Mouse (Mus musculus): ENCODE results near the gene Sema4a. TPM values are rescaled to one million over a fixed set of nuclear protein-coding genes. Genes with fewer than 3 reads are reported as not detected.

The Sema4a gene
- polyA plus RNA-seq, 1 experiment from 2014 or later = 2.1 TPM

DNA sequence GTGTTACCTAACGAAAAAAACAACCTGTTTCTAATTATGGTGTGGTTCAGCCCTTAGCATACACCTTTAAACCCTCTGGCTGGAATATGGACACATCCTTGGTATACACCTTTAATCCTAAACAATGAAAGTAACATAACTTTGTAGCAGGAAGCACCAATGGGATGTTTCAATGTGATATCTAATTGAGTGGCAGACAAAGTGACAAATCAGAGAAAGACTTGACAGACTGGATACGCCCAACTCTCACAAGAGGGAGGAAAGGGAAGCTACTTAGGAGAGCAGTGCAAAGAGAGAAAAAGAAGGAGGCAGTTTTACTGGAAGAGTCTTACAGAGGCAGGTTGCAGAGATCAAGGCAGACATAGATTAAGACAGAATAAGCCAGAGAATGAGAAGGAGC is 8.5 kb upstream of the Sema4a start:
- 75% methylated on average over 2 of the region's 2 CpGs for WGBS
- no peak for ATAC-seq (replicated peaks; ENCODE audit: insufficient number of reproducible peaks, insufficient read depth, low FRiP score, low read depth)
- H3K36me3 ChIP-seq = no peaks in the 10 kb centered on the region

DNA sequence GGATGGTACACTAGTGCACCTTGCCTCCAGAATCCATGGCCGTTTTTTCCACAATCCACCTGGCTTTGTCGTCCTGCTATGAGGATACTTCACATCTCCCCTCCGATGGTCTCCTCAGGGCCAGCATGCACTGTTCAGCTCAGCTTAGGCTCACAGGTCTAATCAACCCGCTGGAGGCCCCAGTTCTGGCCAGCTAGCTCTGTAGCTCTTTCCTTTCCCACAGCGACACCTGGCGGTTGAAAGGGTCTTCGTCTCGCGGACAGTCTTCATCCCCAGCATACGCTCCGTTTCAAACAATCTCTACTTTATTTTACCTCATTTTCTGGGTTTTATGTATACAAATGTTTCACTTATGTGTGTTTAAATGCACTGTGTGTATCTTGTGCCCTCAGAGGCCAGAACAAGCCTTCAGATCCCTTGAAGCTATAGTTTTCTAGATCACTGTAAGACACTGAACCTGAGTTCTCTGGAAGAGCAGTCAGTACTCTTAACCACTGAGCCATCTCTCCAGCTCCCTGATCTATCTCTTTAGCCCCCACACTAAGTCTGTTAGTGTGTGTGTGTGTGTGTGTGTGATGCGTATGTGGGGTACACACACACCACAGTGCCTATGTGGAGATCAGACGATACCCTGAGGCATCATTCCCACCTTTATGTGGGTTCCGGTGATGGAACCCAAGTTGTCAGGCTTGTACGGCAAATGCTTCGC is 6.3 kb upstream of the Sema4a start:
- H3K4me1 ChIP-seq (replicated peaks) = peaks cover 3% of the 10 kb centered on the region
- WGBS = 25% methylated on average over 16 of the region's 16 CpGs
- no peaks in the 10 kb centered on the region for H3K9me3 ChIP-seq (replicated peaks)
- H3K4me3 ChIP-seq = no peak overlapping the region
- no peak overlapping the region for H3K4me2 ChIP-seq
- no peak overlapping the region for H3K27ac ChIP-seq
- no peaks in the 10 kb centered on the region for H3K36me3 ChIP-seq
- peak overlapping the region; percentile 3; the same call in 1 of the 2 replicates for H3K9ac ChIP-seq
- H3K27me3 ChIP-seq = 0 out of 2 replicates have a peak, but pooled peaks cover 5% of the 10 kb centered on the region
- ATAC-seq (replicated peaks; ENCODE audit: insufficient number of reproducible peaks, insufficient read depth, low FRiP score, low read depth) = peak; percentile 87

More for the DNA sequence above, 8.5 kb upstream of the Sema4a start:
- Histone ChIP-seq H3K9me3 (replicated peaks) (no peaks in the 10 kb centered on the region), H3K4me2 (no peak overlapping the region), H3K27me3 (0 out of 2 replicates have a peak, but pooled peaks cover 5% of the 10 kb centered on the region), H3K9ac (no peak overlapping the region), H3K4me1 (replicated peaks) (peaks cover 3% of the 10 kb centered on the region), H3K27ac (no peak overlapping the region), H3K4me3 (no peak overlapping the region)

DNA sequence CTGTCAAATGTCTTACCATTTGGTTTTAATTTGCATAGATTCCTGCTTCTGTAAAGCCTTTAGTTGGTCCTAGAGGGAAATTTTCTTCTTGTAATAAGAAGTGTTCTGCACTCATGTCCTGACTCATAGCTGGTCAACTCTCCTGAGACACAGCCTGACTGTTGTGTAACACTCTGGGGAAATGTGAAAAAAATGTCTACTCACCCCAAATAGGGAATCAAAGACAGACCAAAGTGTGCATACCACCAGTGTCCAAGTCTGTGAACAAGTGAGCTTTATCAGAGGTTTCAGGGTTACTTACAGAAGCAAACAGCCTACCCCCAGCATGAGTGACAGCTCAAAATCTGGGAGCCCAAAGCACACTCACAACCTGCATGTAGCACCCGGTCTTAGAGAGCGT is 4.1 kb upstream of the Sema4a start:
- Histone ChIP-seq H3K9me3 (replicated peaks) (no peaks in the 10 kb centered on the region), H3K9ac (no peak overlapping the region), H3K27ac (no peak overlapping the region), H3K4me3 (no peak overlapping the region), H3K36me3 (no peaks in the 10 kb centered on the region), H3K4me1 (replicated peaks) (peaks cover 10% of the 10 kb centered on the region), H3K27me3 (peaks cover 16% of the 10 kb centered on the region), H3K4me2 (no peak overlapping the region)
- WGBS = 67% methylated on average over 2 of the region's 2 CpGs
- ATAC-seq (replicated peaks; ENCODE audit: insufficient number of reproducible peaks, insufficient read depth, low FRiP score, low read depth) = no peak

DNA sequence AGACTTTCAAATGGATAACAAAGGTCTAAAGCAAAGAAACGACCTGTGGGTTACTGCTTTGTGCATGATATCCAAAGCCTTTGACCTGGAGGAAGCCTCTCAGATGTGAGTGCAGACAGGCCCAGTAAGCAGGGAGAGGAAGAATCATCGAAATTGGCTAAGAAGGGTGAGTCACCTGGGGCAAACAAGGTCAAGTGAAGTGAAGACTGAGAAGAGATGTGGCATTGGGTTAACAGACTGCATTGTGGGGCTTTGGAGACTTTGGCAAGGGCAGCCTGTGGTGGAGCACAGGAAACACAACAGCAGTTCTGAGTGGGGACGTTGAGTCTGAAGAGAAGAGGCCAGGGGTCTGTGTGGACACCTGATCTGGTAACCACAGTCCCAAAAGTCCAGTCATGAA is 3.4 kb upstream of the Sema4a start:
- Histone ChIP-seq H3K36me3 (no peaks in the 10 kb centered on the region), H3K27me3 (peaks cover 23% of the 10 kb centered on the region), H3K9me3 (replicated peaks) (no peaks in the 10 kb centered on the region), H3K27ac (no peak overlapping the region), H3K4me2 (no peak overlapping the region), H3K4me3 (no peak overlapping the region), H3K9ac (no peak overlapping the region), H3K4me1 (replicated peaks) (peaks cover 10% of the 10 kb centered on the region)
- ATAC-seq (replicated peaks; ENCODE audit: insufficient number of reproducible peaks, insufficient read depth, low FRiP score, low read depth) = no peak
- WGBS = 47% methylated on average over 3 of the region's 3 CpGs

DNA sequence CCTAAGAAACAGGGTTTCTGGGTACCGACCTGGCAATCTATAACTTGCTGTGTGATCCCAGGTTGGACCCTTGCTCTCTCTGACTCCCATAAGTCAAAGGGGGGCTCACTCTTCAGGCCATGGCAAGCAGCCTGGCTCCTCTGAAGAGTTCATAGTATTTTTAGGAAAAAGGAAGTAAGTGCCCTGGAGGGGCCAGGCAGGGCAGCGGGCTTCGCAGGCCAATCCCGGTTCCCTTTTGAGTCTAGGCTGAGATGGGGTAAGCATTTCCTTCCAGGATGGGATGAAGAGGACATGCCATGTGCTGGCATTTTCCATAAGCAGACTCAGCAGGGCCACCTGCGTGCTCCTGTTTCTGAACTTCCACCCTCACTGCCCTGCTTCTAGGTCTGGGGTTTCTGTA is 953 bp downstream of the Sema4a start:
- Histone ChIP-seq H3K9me3 (replicated peaks) (no peaks in the 10 kb centered on the region), H3K27me3 (peaks cover 48% of the 10 kb centered on the region), H3K27ac (no peak overlapping the region), H3K36me3 (no peaks in the 10 kb centered on the region), H3K9ac (no peak overlapping the region), H3K4me2 (no peak overlapping the region), H3K4me3 (no peak overlapping the region), H3K4me1 (replicated peaks) (peaks cover 13% of the 10 kb centered on the region)
- no peak for ATAC-seq (replicated peaks; ENCODE audit: insufficient number of reproducible peaks, insufficient read depth, low FRiP score, low read depth)
- WGBS = 79% methylated on average over 5 of the region's 5 CpGs

DNA sequence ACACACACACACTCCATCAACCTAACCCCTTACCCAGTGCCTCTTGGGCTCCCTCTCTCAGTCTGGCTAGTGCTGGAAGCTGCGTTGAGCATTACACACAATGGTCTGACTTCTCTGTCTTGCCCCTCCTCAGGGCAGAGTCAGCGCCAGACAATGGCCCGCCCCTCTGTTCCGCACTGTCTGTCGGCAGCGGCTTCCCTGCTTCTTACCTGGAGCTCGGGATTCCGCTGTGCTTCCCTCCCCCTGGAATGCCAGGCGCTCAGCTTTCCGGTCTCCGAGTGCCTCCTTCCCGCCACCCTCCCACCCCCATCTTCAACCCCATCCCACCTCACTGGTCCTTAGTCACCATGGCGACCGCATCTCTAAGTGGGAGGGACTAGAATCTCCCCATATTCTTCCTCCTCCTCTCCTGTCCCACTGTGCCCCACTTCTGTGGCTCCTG is 2.2 kb downstream of the Sema4a start:
- ATAC-seq (replicated peaks; ENCODE audit: insufficient number of reproducible peaks, insufficient read depth, low FRiP score, low read depth) = no peak
- 3% methylated on average over 14 of the region's 14 CpGs for WGBS
- Histone ChIP-seq H3K9me3 (replicated peaks) (no peaks in the 10 kb centered on the region), H3K9ac (no peak overlapping the region), H3K27me3 (peaks cover 49% of the 10 kb centered on the region), H3K4me2 (0 out of 2 replicates have a peak overlapping the region, but pooled peaks have one; percentile 15), H3K36me3 (no peaks in the 10 kb centered on the region), H3K4me1 (replicated peaks) (peaks cover 14% of the 10 kb centered on the region), H3K27ac (no peak overlapping the region), H3K4me3 (no peak overlapping the region)

DNA sequence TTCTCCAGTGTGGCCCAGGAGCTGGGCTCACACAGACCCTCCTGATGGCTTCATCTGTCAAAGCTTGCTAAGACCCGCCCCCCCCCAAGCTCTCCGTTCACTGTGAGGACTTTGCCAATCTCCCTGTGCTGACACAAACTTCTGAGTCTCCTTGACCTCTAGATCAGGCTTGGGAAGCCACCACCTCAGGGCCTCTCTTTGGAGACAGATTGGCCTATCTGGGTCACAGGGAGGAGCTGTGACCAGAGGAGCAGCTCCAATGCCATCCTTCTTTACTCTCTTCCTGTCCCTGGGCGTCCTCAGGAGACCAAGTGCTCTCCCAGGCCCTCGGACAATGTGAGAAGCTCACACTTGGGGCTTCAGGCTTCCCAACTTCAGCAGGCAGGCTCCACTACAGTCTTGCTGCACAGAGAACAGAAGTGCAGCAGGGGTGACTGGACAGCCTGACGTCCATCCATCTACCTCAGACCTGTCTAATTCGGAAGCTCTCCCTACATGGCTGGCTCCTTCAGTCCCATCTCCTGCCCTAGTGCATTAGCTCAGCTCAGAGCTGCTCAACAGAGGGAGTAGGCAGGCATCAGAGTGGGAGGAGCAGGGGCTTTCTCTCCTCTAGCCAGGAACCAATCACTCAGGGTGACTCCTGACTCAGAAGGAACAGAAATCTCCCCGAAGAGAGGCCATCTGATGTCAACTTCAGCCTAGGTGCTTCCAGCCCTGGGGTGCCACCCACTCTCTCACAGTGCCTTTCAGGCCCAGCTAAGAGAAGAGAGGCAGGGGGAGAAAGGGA is 4.0 kb downstream of the Sema4a start:
- no peak overlapping the region for H3K4me3 ChIP-seq
- 62% methylated on average over 7 of the region's 7 CpGs for WGBS
- no peak overlapping the region for H3K4me2 ChIP-seq
- H3K9me3 ChIP-seq (replicated peaks) = no peaks in the 10 kb centered on the region
- H3K36me3 ChIP-seq = no peaks in the 10 kb centered on the region
- H3K27me3 ChIP-seq = peaks cover 65% of the 10 kb centered on the region
- H3K27ac ChIP-seq = no peak overlapping the region
- ATAC-seq (replicated peaks; ENCODE audit: insufficient number of reproducible peaks, insufficient read depth, low FRiP score, low read depth) = no peak
- H3K9ac ChIP-seq = no peak overlapping the region
- H3K4me1 ChIP-seq (replicated peaks) = peaks cover 16% of the 10 kb centered on the region

DNA sequence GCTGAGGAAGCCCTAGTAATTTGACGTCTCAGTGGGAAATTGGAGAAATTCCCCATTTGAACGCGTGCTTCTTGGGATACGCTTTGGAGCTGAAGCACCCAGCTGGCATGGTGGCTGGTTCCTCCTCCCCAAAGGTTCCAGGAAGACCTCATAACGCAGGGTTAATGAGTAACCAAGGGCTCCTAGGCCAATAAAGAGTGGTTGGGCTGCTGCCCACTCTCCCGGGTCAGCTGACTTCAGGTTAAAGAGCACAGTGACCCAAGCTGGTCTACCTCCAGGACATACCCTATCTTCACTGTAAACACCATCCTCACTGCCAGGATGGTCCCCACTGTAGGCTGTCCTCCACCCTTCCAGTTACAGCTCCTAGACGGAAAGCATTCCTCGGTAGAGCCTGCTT is 4.7 kb downstream of the Sema4a start:
- no peak overlapping the region for H3K27ac ChIP-seq
- WGBS = 86% methylated on average over 8 of the region's 8 CpGs
- no peak overlapping the region for H3K4me2 ChIP-seq
- H3K4me3 ChIP-seq = no peak overlapping the region
- peaks cover 69% of the 10 kb centered on the region for H3K27me3 ChIP-seq
- peaks cover 13% of the 10 kb centered on the region for H3K4me1 ChIP-seq (replicated peaks)
- H3K36me3 ChIP-seq = no peaks in the 10 kb centered on the region
- no peak for ATAC-seq (replicated peaks; ENCODE audit: insufficient number of reproducible peaks, insufficient read depth, low FRiP score, low read depth)
- no peak overlapping the region for H3K9ac ChIP-seq
- H3K9me3 ChIP-seq (replicated peaks) = no peaks in the 10 kb centered on the region

DNA sequence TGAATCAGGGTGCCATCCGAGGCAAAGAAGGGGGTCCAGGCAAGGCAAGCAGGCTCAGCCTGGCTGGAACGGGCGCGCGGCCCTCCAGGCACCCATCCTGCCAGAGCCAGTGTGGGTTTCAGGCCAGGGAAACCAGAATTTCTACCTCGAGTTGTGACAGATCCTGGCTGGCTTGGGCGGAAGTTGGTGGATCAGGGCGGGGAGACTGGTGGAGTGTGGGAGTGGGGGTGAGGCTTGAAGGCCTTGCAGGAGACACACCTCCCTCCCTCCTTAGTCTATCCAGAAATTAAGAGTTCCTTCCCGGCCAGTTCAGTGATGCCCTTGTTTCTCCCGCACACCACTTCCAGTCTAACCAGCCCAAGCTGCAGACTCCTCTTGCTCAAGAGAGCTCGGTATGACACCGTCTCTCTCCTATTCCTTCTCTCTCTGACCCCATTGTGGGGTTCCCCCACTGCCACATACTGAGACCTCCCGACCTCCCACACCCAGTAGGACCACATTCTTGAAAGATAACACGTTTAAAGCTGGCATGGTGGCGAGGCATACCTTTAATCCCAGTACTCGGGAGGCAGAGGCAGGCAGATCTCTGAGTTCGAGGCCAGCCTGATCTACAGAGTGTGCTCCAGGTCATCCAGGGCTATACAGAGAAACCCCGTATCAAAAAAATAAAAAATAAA is 5.3 kb downstream of the Sema4a start:
- Histone ChIP-seq H3K4me1 (replicated peaks) (peaks cover 8% of the 10 kb centered on the region), H3K4me2 (no peak overlapping the region), H3K9ac (no peak overlapping the region), H3K36me3 (no peaks in the 10 kb centered on the region), H3K9me3 (replicated peaks) (no peaks in the 10 kb centered on the region), H3K27me3 (peaks cover 64% of the 10 kb centered on the region), H3K27ac (no peak overlapping the region), H3K4me3 (no peak overlapping the region)
- no peak for ATAC-seq (replicated peaks; ENCODE audit: insufficient number of reproducible peaks, insufficient read depth, low FRiP score, low read depth)
- WGBS = 68% methylated on average over 18 of the region's 18 CpGs

DNA sequence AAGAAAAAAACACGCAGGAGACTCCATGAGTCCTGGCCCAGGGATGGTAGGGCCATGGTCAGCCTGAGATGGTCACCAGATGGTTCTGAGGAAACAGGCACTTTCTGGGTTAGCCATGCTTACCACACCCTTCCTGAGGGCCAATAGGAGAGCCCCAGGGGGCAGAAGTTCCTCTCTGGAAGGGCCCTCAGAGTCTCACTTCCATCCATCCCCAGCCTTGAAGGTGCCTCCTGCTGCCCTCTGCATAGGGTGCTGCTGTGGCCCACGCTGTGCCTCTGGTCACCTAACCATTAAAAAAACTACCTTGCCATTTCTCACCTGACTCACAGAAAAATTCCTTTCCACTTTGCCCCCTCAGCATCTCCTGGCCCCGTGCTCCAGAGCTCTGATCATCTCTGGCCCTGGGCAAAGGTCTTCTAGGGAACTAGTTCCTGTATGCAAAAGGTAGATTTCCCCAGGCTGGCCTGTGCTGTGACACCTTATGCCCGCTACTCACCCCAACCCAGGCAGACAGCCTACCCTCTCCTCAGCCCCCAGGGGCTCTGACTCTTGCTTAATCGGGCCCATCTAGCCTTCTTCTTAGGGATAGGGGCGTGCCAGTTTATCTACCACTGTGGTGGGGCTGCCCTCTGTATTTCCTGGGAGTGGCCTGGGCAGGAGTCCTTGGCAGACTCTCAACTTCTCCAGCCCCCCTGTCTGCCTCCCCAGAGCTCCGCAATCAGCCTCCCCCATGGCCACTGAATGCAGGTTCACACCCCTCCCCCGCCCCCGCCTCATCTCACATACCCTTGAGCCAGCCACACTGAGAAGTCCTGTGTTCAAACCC is 6.0 kb downstream of the Sema4a start:
- 38% methylated on average over 9 of the region's 9 CpGs for WGBS
- no peak overlapping the region for H3K27ac ChIP-seq
- H3K27me3 ChIP-seq = peaks cover 60% of the 10 kb centered on the region
- no peak for ATAC-seq (replicated peaks; ENCODE audit: insufficient number of reproducible peaks, insufficient read depth, low FRiP score, low read depth)
- peaks cover 8% of the 10 kb centered on the region for H3K4me1 ChIP-seq (replicated peaks)
- H3K36me3 ChIP-seq = no peaks in the 10 kb centered on the region
- H3K9ac ChIP-seq = no peak overlapping the region
- H3K4me3 ChIP-seq = no peak overlapping the region
- H3K4me2 ChIP-seq = 0 out of 2 replicates have a peak overlapping the region, but pooled peaks have one; percentile 1
- H3K9me3 ChIP-seq (replicated peaks) = no peaks in the 10 kb centered on the region

DNA sequence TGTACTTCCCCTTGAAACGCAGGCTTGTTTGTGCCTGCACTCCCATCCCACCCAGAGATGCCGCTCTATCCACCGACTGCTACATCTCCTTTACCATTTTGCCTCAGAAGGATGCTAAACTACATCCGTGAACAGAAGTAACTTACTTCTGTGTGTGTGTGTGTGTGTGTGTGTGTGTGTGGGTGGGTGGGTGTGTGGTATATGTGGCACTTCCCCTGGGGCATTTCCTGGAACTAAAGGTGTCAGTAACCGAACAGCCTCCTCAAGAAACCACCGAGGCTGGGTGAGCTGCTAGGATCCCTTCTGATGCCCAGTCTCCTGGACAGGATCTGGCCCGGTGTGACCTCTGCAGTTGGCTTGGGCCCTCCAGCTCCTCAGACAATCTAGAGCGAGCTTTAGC is 7.0 kb downstream of the Sema4a start:
- 71% methylated on average over 8 of the region's 8 CpGs for WGBS
- H3K9me3 ChIP-seq (replicated peaks) = no peaks in the 10 kb centered on the region
- no peak overlapping the region for H3K4me2 ChIP-seq
- H3K4me1 ChIP-seq (replicated peaks) = peaks cover 15% of the 10 kb centered on the region
- H3K9ac ChIP-seq = no peak overlapping the region
- no peaks in the 10 kb centered on the region for H3K36me3 ChIP-seq
- ATAC-seq (replicated peaks; ENCODE audit: insufficient number of reproducible peaks, insufficient read depth, low FRiP score, low read depth) = no peak
- H3K27me3 ChIP-seq = peaks cover 52% of the 10 kb centered on the region
- H3K27ac ChIP-seq = no peak overlapping the region
- no peak overlapping the region for H3K4me3 ChIP-seq
